Mouse (Mus musculus) limb, embryonic 12.5 days (tissue): Measurements from ENCODE around the gene Fam210b. TPM values are rescaled to one million over a fixed set of nuclear protein-coding genes. Genes with fewer than 3 reads are reported as not detected.
A peak's percentile ranks its signal among the peaks of the same experiment; 100 is the strongest.

ENCODE experiments used
- ATAC-seq: fragments of 200-750 bp; cut with Nextera tagmentation; 2 replicates; pipeline ENCODE4 v1.8.0; 2017; ENCODE audit warnings: low read depth, moderate TSS enrichment; ENCODE audit not compliant: insufficient number of reproducible peaks, insufficient read depth, low FRiP score, low TSS enrichment
- H3K27ac ChIP-seq: fragments of 300-500 bp; sonication (generic); 2 replicates; pipeline ENCODE4 v1.5.1; 2016; ENCODE audit warnings: mild to moderate bottlenecking, moderate library complexity
- H3K27me3 ChIP-seq: fragments of 300-500 bp; sonication (generic); 2 replicates; pipeline ENCODE4 v1.6.1; 2016; ENCODE audit warnings: mild to moderate bottlenecking, moderate library complexity
- H3K36me3 ChIP-seq: fragments of 300-500 bp; sonication (generic); 2 replicates; pipeline ENCODE4 v1.6.1; 2016; ENCODE audit warnings: mild to moderate bottlenecking, moderate library complexity
- H3K4me1 ChIP-seq: fragments of 300-500 bp; sonication (generic); replicated peaks from 2 replicates; pipeline ENCODE4 v1.6.1; 2016
- H3K4me2 ChIP-seq: fragments of 300-500 bp; sonication (generic); 2 replicates; pipeline ENCODE4 v1.6.1; 2016; ENCODE audit warnings: mild to moderate bottlenecking, moderate library complexity
- H3K4me3 ChIP-seq: fragments of 300-500 bp; sonication (generic); replicated peaks from 2 replicates; pipeline ENCODE4 v1.5.1; 2016; ENCODE audit warnings: mild to moderate bottlenecking
- H3K9ac ChIP-seq: fragments of 300-500 bp; sonication (generic); replicated peaks from 2 replicates; pipeline ENCODE4 v1.6.1; 2016; ENCODE audit warnings: mild to moderate bottlenecking, moderate library complexity
- H3K9me3 ChIP-seq: fragments of 300-500 bp; sonication (generic); 2 replicates; pipeline ENCODE4 v1.6.1; 2016; ENCODE audit warnings: mild to moderate bottlenecking, moderate library complexity
- WGBS: fragments of 180-500 bp; shearing (Covaris S2); methylation state at CpG from one replicate; pipeline ENCODE4 v1.1.7; 2016; 5-methylcytosine and 5-hydroxymethylcytosine counted together
- polyA plus RNA-seq: library from polyadenylated mRNA; unstranded; fragments of >200 nt; fragmentation: Nextera tagmentation; extraction: Ambion mirVana; gene quantifications from 2 replicates; pipeline ENCODE4 v1.2.1, GENCODE M21; 2016

Fam210b gene
- polyA plus RNA-seq, 1 experiment from 2014 or later, result 17.0 TPM

DNA sequence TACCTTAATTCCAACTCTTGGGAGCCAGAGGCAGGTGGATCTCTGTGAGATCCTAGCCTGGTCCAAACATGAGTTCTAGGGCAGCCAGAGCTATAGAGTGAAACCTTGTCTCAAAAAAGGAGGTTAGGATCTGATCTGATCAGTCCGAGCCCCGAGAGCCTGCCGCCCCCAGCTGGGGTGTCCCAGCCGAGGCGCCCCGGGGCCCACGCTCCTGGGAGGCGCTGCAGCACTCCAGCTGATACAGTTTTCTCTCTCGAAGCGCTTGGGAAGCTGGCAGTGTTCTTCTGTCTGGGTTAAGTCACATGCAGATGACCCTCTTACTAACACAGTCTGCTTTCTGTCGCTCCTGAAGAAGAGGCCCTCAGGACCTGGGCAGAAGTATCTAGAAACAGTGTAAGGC lies 36.0 kb downstream of the Fam210b start:
- H3K4me2 ChIP-seq, result no peak overlapping the region
- H3K9ac ChIP-seq, result no peak overlapping the region
- H3K36me3 ChIP-seq, result peaks cover 70% of the 10 kb centered on the region
- no peaks in the 10 kb centered on the region for H3K4me1 ChIP-seq
- 92% methylated on average over 11 of the region's 11 CpGs for WGBS
- no peaks in the 10 kb centered on the region for H3K9me3 ChIP-seq
- no peak for ATAC-seq
- no peak overlapping the region for H3K27ac ChIP-seq
- H3K27me3 ChIP-seq, result no peaks in the 10 kb centered on the region
- H3K4me3 ChIP-seq, result no peak overlapping the region

DNA sequence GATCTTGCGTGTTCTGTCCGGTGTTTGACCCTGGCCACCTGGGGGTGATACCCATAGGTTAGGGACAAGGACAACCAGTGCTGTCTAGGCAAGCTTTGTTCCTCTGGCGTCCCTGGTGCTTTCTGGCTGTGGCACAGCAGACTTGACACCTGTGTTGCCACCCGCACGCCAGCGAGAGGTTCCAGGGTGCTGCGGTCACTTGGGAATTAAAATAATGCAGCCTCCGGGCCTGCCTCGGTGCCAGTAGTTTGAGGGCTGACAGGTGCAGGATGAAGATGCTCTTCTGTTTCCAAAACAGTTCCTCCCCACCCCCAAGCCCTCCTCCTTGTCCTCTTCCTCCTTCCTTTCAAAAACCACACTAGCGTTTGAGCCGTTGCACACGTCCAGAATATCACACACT lies 36.5 kb downstream of the Fam210b start:
- Histone ChIP-seq H3K4me3 (no peak overlapping the region), H3K27me3 (no peaks in the 10 kb centered on the region), H3K4me2 (no peak overlapping the region), H3K9me3 (no peaks in the 10 kb centered on the region), H3K27ac (no peak overlapping the region), H3K4me1 (no peaks in the 10 kb centered on the region), H3K36me3 (peaks cover 65% of the 10 kb centered on the region), H3K9ac (no peak overlapping the region)
- ATAC-seq, result no peak
- WGBS, result 90% methylated on average over 12 of the region's 12 CpGs

GRCm38 (mm10) chr2:172384715-172385114 lies 39.4 kb downstream of the Fam210b start:
- ATAC-seq, result no peak
- H3K4me3 ChIP-seq, result no peak overlapping the region
- WGBS, result 93% methylated on average over 3 of the region's 3 CpGs

DNA sequence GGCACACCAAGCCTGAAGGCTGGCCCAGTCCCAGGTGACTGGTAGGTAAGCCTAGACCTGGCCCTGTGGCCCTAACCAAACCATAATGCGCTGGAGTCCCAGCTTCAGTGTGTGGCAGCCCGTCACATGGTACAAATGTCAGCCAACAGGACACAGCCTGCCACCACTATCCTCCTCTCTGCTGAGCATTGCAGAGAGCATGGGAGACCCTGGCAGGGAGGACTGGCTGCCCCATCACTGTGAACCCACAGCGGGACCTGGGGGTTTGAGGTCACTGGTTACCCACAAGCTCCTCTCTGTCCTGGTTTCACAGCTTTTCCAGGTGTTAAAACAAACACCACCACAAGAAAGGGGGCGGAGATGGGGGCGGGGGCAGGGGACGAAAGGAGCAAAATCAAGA lies 45.0 kb downstream of the Fam210b start:
- Histone ChIP-seq H3K9ac (no peak overlapping the region), H3K4me3 (no peak overlapping the region), H3K36me3 (no peaks in the 10 kb centered on the region), H3K4me1 (no peaks in the 10 kb centered on the region), H3K4me2 (no peak overlapping the region), H3K9me3 (no peaks in the 10 kb centered on the region), H3K27me3 (peaks cover 15% of the 10 kb centered on the region), H3K27ac (no peak overlapping the region)
- WGBS, result 17% methylated on average over 6 of the region's 6 CpGs
- no peak; the same call in 1 of the 2 replicates for ATAC-seq

More at GRCm38 (mm10) chr2:172384715-172385114, 39.4 kb downstream of the Fam210b start:
- Histone ChIP-seq H3K4me2 (no peak overlapping the region), H3K36me3 (peaks cover 36% of the 10 kb centered on the region), H3K27me3 (no peaks in the 10 kb centered on the region), H3K4me1 (no peaks in the 10 kb centered on the region), H3K9ac (no peak overlapping the region), H3K27ac (no peak overlapping the region), H3K9me3 (no peaks in the 10 kb centered on the region)

GRCm38 (mm10) chr2:172392041-172392521 lies 46.7 kb downstream of the Fam210b start:
- Histone ChIP-seq H3K4me3 (no peak overlapping the region), H3K4me1 (no peaks in the 10 kb centered on the region), H3K27ac (no peak overlapping the region), H3K9me3 (no peaks in the 10 kb centered on the region), H3K9ac (no peak overlapping the region), H3K4me2 (no peak overlapping the region), H3K36me3 (no peaks in the 10 kb centered on the region), H3K27me3 (peaks cover 15% of the 10 kb centered on the region)
- 72% methylated on average over 10 of the region's 10 CpGs for WGBS
- no peak for ATAC-seq

DNA sequence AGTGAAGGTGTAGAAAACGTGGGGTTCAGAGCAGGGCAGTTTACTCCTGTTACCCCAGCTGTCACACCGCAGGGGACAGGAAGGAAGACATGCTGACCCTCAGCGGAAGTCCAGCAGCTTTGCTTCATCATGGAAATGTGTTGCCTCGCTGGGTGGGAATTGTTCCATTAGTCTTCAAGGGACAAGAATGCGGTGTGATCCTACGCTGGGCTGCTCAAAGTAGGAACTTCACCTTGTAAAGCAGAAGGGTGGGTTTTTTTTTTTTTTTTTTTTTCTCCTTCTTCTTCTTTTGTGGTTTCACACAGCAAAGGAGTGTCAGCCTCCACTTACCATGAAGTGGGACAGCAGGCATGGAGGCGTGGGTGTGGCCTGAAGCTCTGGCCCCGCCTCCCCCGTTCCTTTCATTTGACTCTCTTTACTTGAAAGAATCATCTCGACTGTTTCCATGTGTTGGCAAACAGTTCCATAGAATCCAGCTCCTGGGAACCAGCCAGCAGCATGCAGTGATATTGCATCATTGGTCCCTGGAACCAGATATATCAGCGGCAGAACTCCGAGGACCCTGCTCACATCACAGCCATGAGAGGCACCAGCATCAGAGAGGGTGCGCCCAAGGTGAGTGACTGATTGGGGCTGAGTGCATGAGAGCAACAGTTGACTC lies 48.2 kb downstream of the Fam210b start, which contains the start of gene Cass4:
TSS of gene Cass4 (plus strand) at position 404 of the 661 bp plus-strand sequence.
- H3K36me3 ChIP-seq, result no peaks in the 10 kb centered on the region
- H3K27me3 ChIP-seq, result peaks cover 15% of the 10 kb centered on the region
- H3K27ac ChIP-seq, result no peak within 1 kb of the TSS
- no peak for ATAC-seq
- H3K9me3 ChIP-seq, result no peaks in the 10 kb centered on the region
- no peak within 1 kb of the TSS for H3K9ac ChIP-seq
- H3K4me1 ChIP-seq, result no peaks in the 10 kb centered on the region
- no peak within 1 kb of the TSS for H3K4me3 ChIP-seq
- no peak within 1 kb of the TSS for H3K4me2 ChIP-seq
- 29% methylated on average over 13 of the region's 13 CpGs for WGBS

GRCm38 (mm10) chr2:172394052-172394392 lies 48.7 kb downstream of the Fam210b start:
- H3K27me3 ChIP-seq, result peaks cover 15% of the 10 kb centered on the region
- no peak overlapping the region for H3K4me2 ChIP-seq
- no peaks in the 10 kb centered on the region for H3K36me3 ChIP-seq
- H3K4me1 ChIP-seq, result no peaks in the 10 kb centered on the region
- WGBS, result 69% methylated on average over 2 of the region's 2 CpGs
- no peak overlapping the region for H3K4me3 ChIP-seq
- no peak overlapping the region for H3K27ac ChIP-seq
- no peak overlapping the region for H3K9ac ChIP-seq
- no peak for ATAC-seq
- H3K9me3 ChIP-seq, result no peaks in the 10 kb centered on the region

GRCm38 (mm10) chr2:172394671-172395070 lies 49.3 kb downstream of the Fam210b start:
- no peak for ATAC-seq
- H3K9ac ChIP-seq, result no peak overlapping the region
- H3K4me2 ChIP-seq, result no peak overlapping the region
- no peaks in the 10 kb centered on the region for H3K4me1 ChIP-seq
- H3K27me3 ChIP-seq, result peaks cover 18% of the 10 kb centered on the region
- H3K36me3 ChIP-seq, result no peaks in the 10 kb centered on the region
- no peak overlapping the region for H3K27ac ChIP-seq
- H3K9me3 ChIP-seq, result no peaks in the 10 kb centered on the region
- WGBS, result 78% methylated on average over 4 of the region's 4 CpGs
- no peak overlapping the region for H3K4me3 ChIP-seq

- Histone ChIP-seq H3K4me3 (no peak overlapping the region), H3K9ac (no peak overlapping the region), H3K36me3 (no peaks in the 10 kb centered on the region), H3K27ac (no peak overlapping the region), H3K4me2 (no peak overlapping the region), H3K27me3 (peaks cover 19% of the 10 kb centered on the region), H3K9me3 (no peaks in the 10 kb centered on the region), H3K4me1 (no peaks in the 10 kb centered on the region)
- no peak for ATAC-seq
- 42% methylated on average over 9 of the region's 9 CpGs for WGBS
These were observed 50.6 kb downstream of the Fam210b start for GRCm38 (mm10) chr2:172395961-172396360.

- H3K27me3 ChIP-seq, result peaks cover 9% of the 10 kb centered on the region; the same call in 1 of the 2 replicates
- H3K9me3 ChIP-seq, result no peaks in the 10 kb centered on the region
- H3K27ac ChIP-seq, result no peak overlapping the region
- no peak overlapping the region for H3K4me3 ChIP-seq
- no peaks in the 10 kb centered on the region for H3K36me3 ChIP-seq
- WGBS, result 60% methylated on average over 9 of the region's 9 CpGs
- no peak for ATAC-seq
- H3K4me1 ChIP-seq, result no peaks in the 10 kb centered on the region
- no peak overlapping the region for H3K4me2 ChIP-seq
- no peak overlapping the region for H3K9ac ChIP-seq
These were observed 54.5 kb downstream of the Fam210b start for GRCm38 (mm10) chr2:172399901-172400300.

DNA sequence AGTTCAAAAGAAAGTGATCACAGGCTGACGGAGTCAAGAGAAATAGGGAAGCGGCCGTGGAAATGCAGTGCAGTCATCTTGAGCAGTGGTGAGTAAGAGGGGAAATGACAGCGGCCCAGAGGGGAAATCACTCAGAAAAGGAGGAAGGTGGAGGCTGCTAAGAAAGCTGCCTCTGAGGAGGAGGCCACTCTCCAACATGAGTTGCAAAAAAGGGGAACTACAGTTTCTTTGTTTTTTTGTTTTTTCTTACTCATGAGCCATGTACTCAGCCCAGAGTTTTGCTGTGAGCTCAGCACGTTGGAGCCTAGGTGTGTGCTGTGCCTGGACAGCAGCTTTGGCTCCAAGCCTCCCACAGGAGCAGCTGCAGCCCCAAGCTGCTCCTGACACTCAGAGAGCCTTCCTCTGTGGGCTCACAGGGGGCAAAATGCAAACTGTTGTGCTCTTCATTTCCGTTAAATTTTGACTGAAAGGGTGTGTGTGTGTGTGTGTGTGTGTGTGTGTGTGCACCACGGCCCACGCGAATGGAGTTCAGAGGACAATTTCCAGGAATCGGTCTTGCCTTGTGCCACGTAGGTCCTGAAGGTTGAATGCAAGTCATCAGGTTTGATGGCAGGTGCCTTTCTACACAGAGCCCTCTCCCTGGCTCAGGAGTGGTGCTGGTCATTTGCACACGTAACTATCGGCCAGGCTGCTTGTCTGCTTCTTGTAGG lies 55.9 kb downstream of the Fam210b start:
- H3K36me3 ChIP-seq, result no peaks in the 10 kb centered on the region
- H3K4me1 ChIP-seq, result no peaks in the 10 kb centered on the region
- H3K9ac ChIP-seq, result no peak overlapping the region
- 0 out of 2 replicates have a peak, but pooled peaks cover 9% of the 10 kb centered on the region for H3K27me3 ChIP-seq
- H3K27ac ChIP-seq, result 0 out of 2 replicates have a peak overlapping the region, but pooled peaks have one; percentile 23
- H3K4me2 ChIP-seq, result no peak overlapping the region
- H3K9me3 ChIP-seq, result no peaks in the 10 kb centered on the region
- ATAC-seq, result no peak
- 63% methylated on average over 13 of the region's 13 CpGs for WGBS
- no peak overlapping the region for H3K4me3 ChIP-seq
